Mouse (Mus musculus) testis, adult 2 months (tissue): ENCODE measurements around the gene Fnip2. TPM values are rescaled to one million over a fixed set of nuclear protein-coding genes. Genes with fewer than 3 reads are reported as not detected.
A peak's percentile ranks its signal among the peaks of the same experiment; 100 is the strongest.

ENCODE experiments used
- H3K27ac ChIP-seq: fragments of 200-500 bp; 2 replicates; pipeline ENCODE4 v1.5.1; 2012; ENCODE audit warnings: low read depth, low read length; ENCODE audit not compliant: control insufficient read depth, insufficient read depth
- H3K27me3 ChIP-seq: fragments of 200-500 bp; 2 replicates; pipeline ENCODE4 v1.6.1; 2012; ENCODE audit warnings: mild to moderate bottlenecking, low read length, moderate library complexity; ENCODE audit not compliant: control insufficient read depth, insufficient read depth
- H3K36me3 ChIP-seq: fragments of 200-500 bp; 2 replicates; pipeline ENCODE4 v1.6.1; 2012; ENCODE audit warnings: mild to moderate bottlenecking, low read length; ENCODE audit not compliant: control insufficient read depth, insufficient read depth
- H3K4me1 ChIP-seq: fragments of 200-500 bp; 2 replicates; pipeline ENCODE4 v1.6.1; 2012; ENCODE audit warnings: low read length; ENCODE audit not compliant: control insufficient read depth, insufficient read depth
- H3K4me3 ChIP-seq: fragments of 200-500 bp; 2 replicates; pipeline ENCODE4 v1.5.1; 2012; ENCODE audit warnings: low read depth, mild to moderate bottlenecking, low read length, moderate library complexity, mixed read lengths; ENCODE audit not compliant: control insufficient read depth
- CTCF ChIP-seq: fragments of 200-500 bp; IDR thresholded peaks from 2 replicates; pipeline ENCODE4 v1.5.1; 2012; ENCODE audit warnings: low read depth, mild to moderate bottlenecking, inconsistent platforms, low read length, moderate library complexity; ENCODE audit not compliant: control insufficient read depth, insufficient read depth, insufficient replicate concordance
- POLR2A ChIP-seq: fragments of 200-500 bp; IDR thresholded peaks from 2 replicates; pipeline ENCODE4 v1.6.1; 2012; ENCODE audit warnings: low read depth, mild to moderate bottlenecking, inconsistent platforms, low read length, moderate library complexity; ENCODE audit not compliant: control insufficient read depth
- polyA plus RNA-seq: library from polyadenylated mRNA; depleted of rRNA; stranded (reverse); fragments of >200 nt; gene quantifications from 2 replicates; pipeline ENCODE4 v1.2.3, GENCODE M21; 2012; rRNA removed

The Fnip2 gene
- polyA plus RNA-seq: 2.0 and 2.1 TPM in 2 replicates

- Histone ChIP-seq H3K36me3 (no peaks in the 10 kb centered on the region), H3K4me3 (peak within 1 kb of the TSS; percentile 90), H3K27me3 (no peaks in the 10 kb centered on the region), H3K4me1 (peaks cover 5% of the 10 kb centered on the region; the same call in 1 of the 2 replicates), H3K27ac (peak within 1 kb of the TSS; percentile 81)
- TF ChIP-seq POLR2A (no peak; the same call in none of the 2 replicates), CTCF (no peak)
Observed at GRCm38 (mm10) chr3:79567703-79568362, at the start of gene Fnip2. Gene Fnip2, minus strand, starts transcription at chr3:79567796.

- Histone ChIP-seq H3K36me3 (no peaks in the 10 kb centered on the region; the same call in 1 of the 2 replicates), H3K27ac (no peak overlapping the region), H3K4me3 (no peak overlapping the region), H3K27me3 (no peaks in the 10 kb centered on the region), H3K4me1 (no peaks in the 10 kb centered on the region)
- TF ChIP-seq POLR2A (no peak), CTCF (no peak)
Observed at GRCm38 (mm10) chr3:79609886-79610285, 42.3 kb upstream of the Fnip2 start.

DNA sequence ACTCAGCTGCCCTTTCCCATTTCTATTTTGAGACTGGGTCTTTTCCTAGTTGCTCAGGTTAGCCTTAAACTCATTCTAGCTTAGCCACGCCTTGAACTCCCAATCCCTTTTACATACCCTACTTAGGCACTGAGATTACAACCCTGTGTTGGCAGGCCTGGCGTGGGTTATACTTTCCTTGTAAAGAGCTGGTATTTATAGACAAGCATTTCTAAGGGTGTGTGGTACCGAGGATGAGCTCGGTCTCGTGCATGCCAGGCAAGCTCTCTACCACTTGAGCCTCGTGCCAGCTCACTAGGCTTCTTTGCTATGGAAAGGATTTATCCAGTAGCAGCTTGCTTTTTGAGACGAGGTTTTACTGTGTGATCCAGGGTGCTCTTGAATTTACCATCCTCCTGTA is 27.9 kb upstream of the Fnip2 start:
- Histone ChIP-seq H3K36me3 (peaks cover 2% of the 10 kb centered on the region; the same call in 1 of the 2 replicates), H3K4me1 (peaks cover 2% of the 10 kb centered on the region; the same call in 1 of the 2 replicates), H3K4me3 (no peak overlapping the region), H3K27me3 (no peaks in the 10 kb centered on the region), H3K27ac (no peak overlapping the region)
- TF ChIP-seq POLR2A: no peak
- no peak for TF ChIP-seq CTCF

GRCm38 (mm10) chr3:79591793-79592471 is 24.3 kb upstream of the Fnip2 start:
- Histone ChIP-seq H3K36me3 (peaks cover 2% of the 10 kb centered on the region; the same call in 1 of the 2 replicates), H3K4me1 (peaks cover 2% of the 10 kb centered on the region; the same call in 1 of the 2 replicates), H3K4me3 (peak overlapping the region; percentile 96), H3K27ac (peak overlapping the region; percentile 91), H3K27me3 (no peaks in the 10 kb centered on the region)
- TF ChIP-seq POLR2A (no peak), CTCF (no peak)

DNA sequence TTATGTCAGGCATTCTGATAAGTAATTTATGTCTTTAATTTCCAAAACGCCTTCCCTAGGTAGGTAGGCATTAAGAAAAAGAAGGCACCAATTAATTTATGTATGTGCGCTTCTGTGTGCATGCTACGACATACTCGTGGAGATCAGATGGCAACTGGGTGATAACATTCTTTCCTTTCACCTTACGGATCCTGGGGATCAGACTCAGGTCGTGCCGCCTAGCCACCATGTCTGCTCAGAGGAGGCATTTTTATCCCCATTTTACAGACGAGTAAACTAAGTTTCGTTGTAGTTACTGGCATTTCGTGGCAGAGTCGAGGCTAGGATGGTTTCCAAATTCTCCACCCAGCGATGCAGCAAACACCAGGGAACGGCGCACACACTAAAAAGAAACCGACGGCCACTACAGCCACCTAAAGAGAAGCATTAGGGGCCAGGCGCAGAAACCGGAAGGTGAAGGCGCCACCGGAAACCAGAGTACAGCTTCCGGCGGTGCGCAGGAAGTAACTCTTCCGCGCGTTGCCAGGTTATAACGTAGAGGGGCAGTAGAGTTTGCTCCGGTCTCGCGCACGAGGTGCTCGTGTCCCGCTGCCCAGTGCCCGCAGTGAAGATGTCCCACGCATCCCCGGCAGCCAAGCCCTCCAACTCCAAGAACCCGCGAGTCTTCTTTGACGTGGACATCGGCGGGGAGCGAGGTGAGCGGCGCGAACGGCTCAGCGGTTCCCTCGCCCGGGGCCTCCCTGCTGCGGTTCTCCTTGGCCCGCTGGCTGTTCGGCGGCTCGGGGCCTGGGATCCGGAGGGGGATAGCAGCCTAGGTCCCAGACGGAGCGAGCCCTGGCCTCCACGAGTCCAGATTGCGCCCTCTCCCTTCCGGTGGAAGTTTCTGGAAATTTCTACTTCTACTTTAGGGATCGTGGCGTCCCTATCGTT is 23.5 kb upstream of the Fnip2 start, which contains the start of gene Ppid:
Gene Ppid, plus strand, starts transcription at position 480 of the 930 bp plus-strand sequence.
- Histone ChIP-seq H3K27me3 (no peaks in the 10 kb centered on the region), H3K4me3 (peak within 1 kb of the TSS; percentile 96), H3K36me3 (no peaks in the 10 kb centered on the region), H3K27ac (peak within 1 kb of the TSS; percentile 91), H3K4me1 (peaks cover 2% of the 10 kb centered on the region; the same call in 1 of the 2 replicates)
- TF ChIP-seq POLR2A (peak; percentile 87), CTCF (no peak)

- peaks cover 2% of the 10 kb centered on the region; the same call in 1 of the 2 replicates for H3K4me1 ChIP-seq
- no peak overlapping the region for H3K4me3 ChIP-seq
- no peak for TF ChIP-seq CTCF
- TF ChIP-seq POLR2A: no peak
- no peak overlapping the region for H3K27ac ChIP-seq
- H3K27me3 ChIP-seq: no peaks in the 10 kb centered on the region
- H3K36me3 ChIP-seq: no peaks in the 10 kb centered on the region
Observed at GRCm38 (mm10) chr3:79589671-79590070, 22.1 kb upstream of the Fnip2 start.

GRCm38 (mm10) chr3:79586804-79587203 is 19.2 kb upstream of the Fnip2 start:
- peak; percentile 79; the same call in 1 of the 2 replicates for TF ChIP-seq CTCF
- no peak for TF ChIP-seq POLR2A
- Histone ChIP-seq H3K27ac (no peak overlapping the region), H3K36me3 (no peaks in the 10 kb centered on the region), H3K27me3 (no peaks in the 10 kb centered on the region), H3K4me1 (no peaks in the 10 kb centered on the region), H3K4me3 (no peak overlapping the region)
